Mouse (Mus musculus) cerebellum, postnatal 4 days (tissue): ENCODE data around the gene Disp1.

Experiments
- DNase-seq, 2 experiments: peaks; one replicate each; pipeline ENCODE4 v3.0.0; 2022; ENCODE audit warnings: low spot score in 2 of 2, mixed read lengths in 1 of 2

Disp1 gene

GRCm38 (mm10) chr1:183133440-183133839 is 87.9 kb downstream of the Disp1 start:
- DNase-seq: no peak

- DNase-seq: no peak
Observed at GRCm38 (mm10) chr1:183127246-183127645, 94.1 kb downstream of the Disp1 start.

DNA sequence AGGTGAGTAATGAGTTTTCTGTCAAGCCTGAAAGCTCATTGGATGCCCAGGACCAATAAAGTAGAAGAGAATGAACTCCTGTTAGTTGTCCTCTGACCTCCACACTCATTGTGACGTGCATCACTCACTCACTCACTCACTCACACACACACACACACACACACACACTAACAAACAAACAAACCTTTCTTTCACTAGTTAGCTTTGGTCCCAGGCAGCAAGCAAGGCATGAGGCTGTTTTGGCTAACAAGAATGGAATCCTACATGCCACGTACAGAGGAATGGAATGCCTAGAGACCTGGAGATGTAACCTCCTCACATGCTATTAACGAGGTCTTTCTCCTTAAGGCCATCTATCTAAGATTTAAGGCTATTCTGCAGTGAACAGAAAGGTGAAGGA is 97.6 kb downstream of the Disp1 start:
- DNase-seq: no peak

DNA sequence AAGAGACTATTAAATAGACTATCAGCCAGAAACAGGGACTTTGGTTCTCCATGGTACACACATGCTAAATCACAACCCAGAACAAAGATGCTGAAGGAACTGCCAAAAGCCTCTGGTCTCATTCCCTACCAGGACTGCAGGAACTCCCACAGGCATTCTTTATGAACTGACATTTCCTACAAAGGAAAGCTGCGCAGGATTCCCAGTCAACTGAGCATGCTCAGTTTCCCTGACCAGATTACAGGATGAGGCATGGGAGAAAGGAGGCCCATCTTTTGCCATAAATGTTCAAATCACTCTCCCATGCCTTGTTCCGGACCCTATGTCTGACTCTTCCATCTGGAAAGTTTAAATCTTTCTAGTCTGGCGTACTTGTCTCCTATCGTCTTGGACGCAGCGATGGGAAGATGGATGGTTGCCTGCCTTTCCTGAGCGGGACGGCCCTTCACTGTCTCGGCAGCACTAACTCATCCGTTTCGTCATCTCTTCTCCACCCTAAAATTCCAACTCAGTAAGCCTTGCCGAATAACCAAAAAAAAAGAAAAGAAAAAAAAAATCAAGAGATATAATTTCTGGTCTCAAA is 100.9 kb downstream of the Disp1 start:
- no peak for DNase-seq

GRCm38 (mm10) chr1:183117827-183118825 is 103.2 kb downstream of the Disp1 start:
- DNase-seq: peak in 1 of 2 experiments; percentile 26

GRCm38 (mm10) chr1:183116946-183117826 is 104.1 kb downstream of the Disp1 start:
- no peak for DNase-seq

- DNase-seq: no peak
Observed at GRCm38 (mm10) chr1:183116441-183116840, 104.9 kb downstream of the Disp1 start.

GRCm38 (mm10) chr1:183115076-183115475 is 106.2 kb downstream of the Disp1 start:
- no peak for DNase-seq

GRCm38 (mm10) chr1:183114554-183114953 is 106.8 kb downstream of the Disp1 start:
- no peak for DNase-seq

DNA sequence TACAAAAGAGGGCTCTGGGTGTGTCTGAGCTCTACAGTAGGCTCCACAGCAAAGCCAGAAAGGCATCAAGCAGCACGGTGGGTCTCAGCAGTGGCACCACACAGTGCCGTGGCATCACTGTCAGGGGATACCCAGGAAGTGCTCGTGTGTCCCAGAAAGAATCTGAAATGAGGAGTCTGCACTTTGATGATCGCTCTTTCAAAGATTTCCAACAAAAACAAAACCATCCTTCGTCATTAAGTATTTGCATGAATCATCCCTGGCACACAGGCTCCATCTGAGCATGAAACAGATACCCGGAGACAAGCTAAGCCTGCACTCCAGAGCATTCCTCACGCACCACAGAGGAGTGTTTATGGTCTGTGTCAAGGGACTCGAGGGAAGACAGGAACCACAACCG is 107.8 kb downstream of the Disp1 start:
- no peak for DNase-seq

DNA sequence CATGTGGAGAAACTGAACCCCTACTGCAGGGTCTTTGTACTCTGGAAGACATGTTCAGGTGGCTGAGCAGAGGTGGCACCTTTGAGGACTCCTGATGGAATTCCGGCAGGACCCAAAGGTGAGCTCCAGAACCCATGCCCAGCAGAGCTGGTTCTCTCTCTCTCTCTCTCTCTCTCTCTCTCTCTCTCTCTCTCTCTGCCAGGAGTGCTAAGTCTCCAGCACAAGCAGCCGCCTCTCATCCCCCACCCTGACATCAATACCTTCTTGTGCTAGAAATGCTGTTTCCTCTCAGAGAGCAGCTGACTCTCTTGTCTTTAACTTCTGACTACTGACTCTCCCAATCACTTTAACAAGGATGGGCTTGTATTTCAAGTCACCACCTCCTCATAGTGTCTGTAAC is 113.8 kb downstream of the Disp1 start:
- DNase-seq: no peak

DNA sequence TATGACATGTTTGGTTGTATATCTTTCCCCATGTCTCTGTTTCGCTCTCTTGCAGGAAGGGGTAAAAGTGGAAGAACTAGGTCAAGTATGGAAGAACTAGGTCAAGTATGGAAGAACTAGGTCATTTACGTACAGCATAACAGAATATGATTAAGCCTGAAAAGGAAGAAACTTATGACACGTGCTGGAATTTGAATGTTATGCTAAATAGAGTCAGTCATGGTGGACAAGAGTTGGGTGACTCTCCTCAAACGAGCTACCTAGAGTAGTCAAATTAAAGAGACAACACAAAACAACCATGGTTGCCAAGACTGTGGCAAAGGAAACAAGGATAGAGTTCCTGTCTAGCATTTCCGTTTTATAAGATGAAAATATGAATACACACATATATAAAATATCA is 116.6 kb downstream of the Disp1 start:
- DNase-seq: no peak

- DNase-seq: no peak
Observed at GRCm38 (mm10) chr1:183102775-183103174, 118.5 kb downstream of the Disp1 start.

DNA sequence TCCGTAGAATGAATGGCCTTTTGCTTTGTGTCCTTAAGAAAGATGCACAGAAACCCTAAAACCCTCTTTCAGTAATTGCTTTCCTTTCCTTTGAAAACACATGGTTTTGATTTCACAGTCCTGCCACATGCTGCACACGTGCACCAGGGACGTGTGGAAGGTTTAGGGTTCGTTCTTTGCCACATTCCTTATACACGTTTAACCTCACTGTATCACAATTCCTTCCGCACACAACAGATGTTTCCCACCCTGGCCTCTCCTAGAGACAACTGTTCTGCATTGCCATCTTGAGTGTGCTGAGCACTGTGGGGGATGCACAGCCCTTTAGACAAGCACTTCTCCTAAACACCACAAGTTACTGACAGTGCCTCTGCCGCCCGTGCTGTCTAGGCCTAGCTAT is 119.2 kb downstream of the Disp1 start:
- no peak for DNase-seq

GRCm38 (mm10) chr1:183101371-183101770 is 120.0 kb downstream of the Disp1 start:
- DNase-seq: no peak

DNA sequence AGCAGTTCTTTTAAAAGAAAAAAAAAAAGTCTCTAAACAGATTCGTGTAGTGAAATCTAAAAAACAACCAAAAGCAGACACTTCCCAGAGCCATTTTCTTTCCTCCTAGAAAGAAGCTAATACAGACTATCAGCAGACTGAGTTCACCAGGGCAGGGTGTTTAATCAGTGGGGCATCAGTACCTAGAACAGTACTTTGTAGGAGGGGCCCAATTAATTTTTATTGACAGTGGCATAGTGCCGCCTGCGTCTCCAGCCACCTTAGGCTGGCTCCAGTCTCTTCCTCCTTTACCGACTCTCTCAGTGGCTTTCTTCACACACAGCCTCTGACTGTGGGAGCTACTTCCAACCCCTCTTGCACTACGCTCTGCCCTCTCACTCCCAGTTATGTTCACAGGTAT is 121.1 kb downstream of the Disp1 start:
- no peak for DNase-seq

GRCm38 (mm10) chr1:183099686-183100085 is 121.6 kb downstream of the Disp1 start:
- DNase-seq: no peak

- no peak for DNase-seq
Observed at GRCm38 (mm10) chr1:183097606-183098005, 123.7 kb downstream of the Disp1 start.

DNA sequence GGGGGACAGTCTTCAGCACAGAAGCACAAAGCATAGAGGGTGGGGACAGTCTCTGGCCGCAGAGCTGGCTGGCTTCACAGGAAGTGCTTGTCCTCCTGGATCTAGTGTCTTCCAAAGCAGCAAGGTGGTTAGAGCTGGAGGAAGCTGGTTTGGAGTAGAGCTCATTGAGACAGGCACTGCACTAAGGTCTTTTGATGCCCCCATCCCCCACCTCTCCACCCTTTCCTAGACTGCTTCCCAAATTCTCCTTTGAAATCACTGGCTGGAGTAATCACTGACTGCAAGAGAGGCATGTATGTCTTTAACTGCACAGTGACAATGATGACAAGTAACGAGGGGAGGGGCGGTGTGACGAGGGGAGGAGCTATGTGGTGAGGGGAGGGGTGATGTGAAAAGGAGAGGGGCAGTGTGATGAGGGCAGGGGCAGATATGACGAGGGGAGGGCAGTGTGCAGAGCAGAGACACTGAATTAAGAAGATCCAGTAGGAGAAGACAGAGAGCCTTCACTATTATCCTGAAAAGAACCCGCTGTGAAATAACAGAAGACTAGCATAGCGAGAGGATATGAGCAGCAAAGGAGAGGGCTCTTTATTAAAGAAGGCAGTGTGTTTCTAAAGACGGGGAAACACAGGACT is 125.8 kb downstream of the Disp1 start:
- DNase-seq: no peak

DNA sequence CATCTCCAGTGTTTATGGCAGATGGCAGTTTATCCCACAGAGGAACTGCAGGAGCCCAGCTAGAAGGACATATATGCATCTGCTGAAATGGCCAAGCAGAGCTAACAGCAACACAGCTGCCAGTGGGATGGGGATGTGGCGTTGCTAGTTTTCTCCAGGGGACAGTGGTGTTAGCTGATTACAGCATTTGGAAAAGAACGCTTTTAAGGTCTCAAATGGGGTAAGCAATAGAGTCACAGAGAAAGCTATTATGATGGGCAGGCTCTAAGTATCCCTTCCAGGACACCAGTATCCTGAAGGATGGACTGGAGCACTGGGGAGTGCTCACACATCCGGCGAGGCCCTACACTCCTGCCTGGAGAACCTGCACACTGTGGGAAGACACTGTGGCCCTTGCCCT is 129.0 kb downstream of the Disp1 start:
- no peak for DNase-seq

DNA sequence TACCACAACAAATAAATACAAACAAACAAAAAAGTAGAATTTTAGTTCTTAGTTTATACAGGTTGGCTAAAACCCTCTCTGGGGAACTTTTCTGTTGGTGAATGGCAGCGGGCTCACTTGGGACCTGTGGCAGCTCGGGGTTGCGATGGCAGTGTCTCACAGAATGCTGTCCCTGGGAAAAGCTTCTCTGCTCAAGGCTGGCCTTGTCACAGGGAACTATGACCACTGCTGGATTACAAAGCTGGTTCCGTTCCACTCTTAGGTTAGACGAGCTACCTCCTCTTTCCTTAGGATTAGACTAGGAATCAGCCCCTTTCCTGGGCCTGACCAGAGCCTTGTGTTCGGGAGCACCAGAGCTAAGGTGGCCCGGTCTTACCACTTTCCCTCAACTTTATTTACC is 130.1 kb downstream of the Disp1 start:
- DNase-seq: no peak

- no peak for DNase-seq
Observed at GRCm38 (mm10) chr1:183088661-183089060, 132.7 kb downstream of the Disp1 start.
